Mouse (Mus musculus) cerebellum, adult (tissue): Measurements from ENCODE around the gene Zmym4.
A peak's percentile ranks its signal among the peaks of the same experiment; 100 is the strongest.
"Not testable (repeated sequence)": the region's sequence is repeated elsewhere in the genome, so short reads cannot be mapped to it uniquely, and the experiment has no call there.

Source experiments
- ATAC-seq: cut with Nextera tagmentation; 2 replicates; pipeline ENCODE4 v1.9.2; 2017; ENCODE audit warnings: mild to moderate bottlenecking, moderate library complexity, mixed read lengths; ENCODE audit not compliant: insufficient number of reproducible peaks, low FRiP score, low TSS enrichment

Gene Zmym4

GRCm38 (mm10) chr4:126967864-126968821 is at the start of gene Zmym4:
Gene Zmym4, minus strand, starts transcription at chr4:126968135.
- ATAC-seq: peak; percentile 97

- ATAC-seq: no peak
Observed at GRCm38 (mm10) chr4:127016366-127016765, 48.4 kb upstream of the Zmym4 start.

- peak; percentile 86 for ATAC-seq
Observed at GRCm38 (mm10) chr4:127015294-127015993, 47.5 kb upstream of the Zmym4 start.

- no peak for ATAC-seq
Observed at GRCm38 (mm10) chr4:127005113-127005936, 37.4 kb upstream of the Zmym4 start.

- no peak for ATAC-seq
Observed at GRCm38 (mm10) chr4:127004384-127004783, 36.4 kb upstream of the Zmym4 start.

GRCm38 (mm10) chr4:127000601-127001105 is 32.7 kb upstream of the Zmym4 start:
- no peak for ATAC-seq

GRCm38 (mm10) chr4:126999372-126999771 is 31.4 kb upstream of the Zmym4 start:
- not testable (repeated sequence) for ATAC-seq

GRCm38 (mm10) chr4:126992356-126992755 is 24.4 kb upstream of the Zmym4 start:
- ATAC-seq: no peak

GRCm38 (mm10) chr4:126990553-126990952 is 22.6 kb upstream of the Zmym4 start:
- no peak for ATAC-seq

- no peak for ATAC-seq
Observed at GRCm38 (mm10) chr4:126988503-126988902, 20.6 kb upstream of the Zmym4 start.

GRCm38 (mm10) chr4:126986768-126987167 is 18.8 kb upstream of the Zmym4 start:
- ATAC-seq: no peak

- ATAC-seq: not testable (repeated sequence)
Observed at GRCm38 (mm10) chr4:126983736-126984525, 16.0 kb upstream of the Zmym4 start.

- no peak for ATAC-seq
Observed at GRCm38 (mm10) chr4:126983321-126983720, 15.4 kb upstream of the Zmym4 start.

- no peak for ATAC-seq
Observed at GRCm38 (mm10) chr4:126978706-126979105, 10.8 kb upstream of the Zmym4 start.

GRCm38 (mm10) chr4:126977467-126977866 is 9.5 kb upstream of the Zmym4 start:
- ATAC-seq: no peak

GRCm38 (mm10) chr4:126967241-126967863 is 583 bp downstream of the Zmym4 start:
- ATAC-seq: no peak

GRCm38 (mm10) chr4:126958682-126959081 is 9.3 kb downstream of the Zmym4 start:
- ATAC-seq: no peak

- no peak for ATAC-seq
Observed at GRCm38 (mm10) chr4:126958261-126958660, 9.7 kb downstream of the Zmym4 start.

GRCm38 (mm10) chr4:126957434-126957833 is 10.5 kb downstream of the Zmym4 start:
- no peak for ATAC-seq
